Mouse (Mus musculus) lung, embryonic 15.5 days (tissue): ENCODE results near the gene Rinl. TPM values are rescaled to one million over a fixed set of nuclear protein-coding genes. Genes with fewer than 3 reads are reported as not detected.

Experiments used
- ATAC-seq: fragments of 200-750 bp; cut with Nextera tagmentation; 2 replicates; pipeline ENCODE4 v1.8.0; 2017; ENCODE audit warnings: moderate number of reproducible peaks, borderline replicate concordance; ENCODE audit not compliant: low FRiP score, low TSS enrichment; ENCODE audit errors: extremely low read depth
- H3K27ac ChIP-seq: fragments of 300-500 bp; sonication (generic); 2 replicates; pipeline ENCODE4 v1.5.1; 2015; ENCODE audit warnings: moderate library complexity, mild to moderate bottlenecking, inconsistent platforms
- H3K27me3 ChIP-seq: fragments of 300-500 bp; sonication (generic); 2 replicates; pipeline ENCODE4 v1.6.1; 2015; ENCODE audit warnings: inconsistent platforms
- H3K36me3 ChIP-seq: fragments of 300-500 bp; sonication (generic); 2 replicates; pipeline ENCODE4 v1.6.1; 2015; ENCODE audit warnings: inconsistent platforms
- H3K4me1 ChIP-seq: fragments of 300-500 bp; sonication (generic); 2 replicates; pipeline ENCODE4 v1.6.1; 2015; ENCODE audit warnings: inconsistent platforms
- H3K4me2 ChIP-seq: fragments of 300-500 bp; sonication (generic); 2 replicates; pipeline ENCODE4 v1.6.1; 2015; ENCODE audit warnings: inconsistent platforms, mild to moderate bottlenecking, moderate library complexity
- H3K4me3 ChIP-seq: fragments of 300-500 bp; sonication (generic); 2 replicates; pipeline ENCODE4 v1.5.1; 2015; ENCODE audit warnings: mild to moderate bottlenecking, inconsistent platforms
- H3K9ac ChIP-seq: fragments of 300-500 bp; sonication (generic); 2 replicates; pipeline ENCODE4 v1.6.1; 2015; ENCODE audit warnings: inconsistent platforms
- H3K9me3 ChIP-seq: fragments of 300-500 bp; sonication (generic); 2 replicates; pipeline ENCODE4 v1.6.1; 2016; ENCODE audit warnings: inconsistent platforms
- WGBS: fragments of 180-500 bp; shearing (Covaris S2); methylation state at CpG from one replicate; pipeline ENCODE4 v1.1.7; 2015; 5-methylcytosine and 5-hydroxymethylcytosine counted together
- polyA plus RNA-seq: library from polyadenylated mRNA; unstranded; fragments of >200 nt; fragmentation: Nextera tagmentation; extraction: Ambion mirVana; gene quantifications from 2 replicates; pipeline ENCODE4 v1.2.1, GENCODE M21; 2015

Rinl gene
- polyA plus RNA-seq, result 7.1 and 8.8 TPM in 2 replicates

DNA sequence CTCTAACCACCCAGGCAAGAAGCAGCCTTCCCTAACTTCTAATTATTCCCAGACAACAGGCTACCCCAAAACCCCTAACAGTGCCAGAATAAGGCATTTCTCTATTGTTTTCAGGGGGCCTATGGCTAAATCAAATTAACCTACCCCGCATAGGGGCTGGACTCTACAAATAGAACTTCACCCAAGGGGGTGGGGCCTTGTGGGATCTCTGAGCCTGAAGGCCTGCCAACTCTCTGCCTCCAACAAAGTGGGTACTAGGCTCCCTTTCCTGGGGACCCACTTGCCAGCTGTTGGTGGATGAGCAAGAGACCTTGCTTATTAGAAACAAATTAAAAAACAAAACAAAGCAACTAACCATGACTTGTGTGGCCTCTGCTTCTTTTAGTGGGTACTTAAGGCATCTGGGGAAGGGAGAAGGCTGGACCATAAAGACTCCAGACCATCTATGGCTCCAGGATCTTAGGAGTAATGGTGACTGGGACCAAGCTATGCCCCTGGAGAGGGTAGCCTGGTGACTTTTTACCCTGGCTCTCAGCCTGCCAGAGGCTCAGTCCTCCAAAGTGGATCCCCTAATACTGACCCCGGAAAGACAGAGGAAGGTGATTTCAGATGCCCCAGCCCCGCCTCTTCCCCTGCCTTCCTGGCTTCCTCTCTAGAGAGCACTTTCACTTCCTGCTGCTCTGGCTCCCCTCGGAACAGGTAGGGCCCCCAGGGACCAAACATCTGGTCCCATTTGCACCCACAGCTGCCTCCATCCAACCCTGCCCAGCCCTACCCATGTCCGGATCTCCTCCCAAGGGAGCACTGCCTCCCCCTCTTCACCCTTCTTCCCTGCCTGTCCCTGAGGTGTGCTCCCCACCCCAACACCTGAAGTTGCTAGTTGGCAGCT is at the start of gene Rinl:
Rinl (plus strand) TSS at position 663 of the 889 bp plus-strand sequence.
- peaks cover 11% of the 10 kb centered on the region; the same call in 1 of the 2 replicates for H3K4me1 ChIP-seq
- no peak within 1 kb of the TSS for H3K4me3 ChIP-seq
- H3K9me3 ChIP-seq, result no peaks in the 10 kb centered on the region
- H3K9ac ChIP-seq, result no peak within 1 kb of the TSS
- no peak within 1 kb of the TSS for H3K4me2 ChIP-seq
- WGBS, result 56% methylated on average over 5 of the region's 5 CpGs
- no peaks in the 10 kb centered on the region for H3K27me3 ChIP-seq
- ATAC-seq, result no peak
- H3K36me3 ChIP-seq, result no peaks in the 10 kb centered on the region
- H3K27ac ChIP-seq, result no peak within 1 kb of the TSS

DNA sequence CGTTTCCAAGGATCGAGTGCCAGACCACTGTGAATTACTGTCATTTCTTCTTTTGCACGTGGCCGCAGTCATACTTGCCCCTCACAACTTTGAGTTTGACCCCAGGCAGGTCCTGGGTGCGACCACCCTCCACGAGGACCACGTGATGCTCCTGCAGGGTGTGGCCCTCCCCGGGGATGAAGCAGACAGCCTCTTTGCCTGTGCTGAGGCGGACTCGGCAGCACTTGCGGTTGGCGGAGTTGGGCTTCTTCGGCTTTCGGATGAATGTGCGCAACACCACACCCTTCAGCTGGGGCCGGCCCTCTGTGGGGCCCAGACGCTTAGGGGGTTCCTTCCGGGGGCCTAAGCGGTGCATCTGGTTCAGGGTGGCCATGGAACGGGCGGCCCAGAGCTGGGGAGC is 48.9 kb upstream of the Rinl start:
- Histone ChIP-seq H3K9me3 (no peaks in the 10 kb centered on the region), H3K4me2 (no peak overlapping the region), H3K4me3 (no peak overlapping the region), H3K9ac (no peak overlapping the region), H3K27me3 (no peaks in the 10 kb centered on the region), H3K36me3 (peaks cover 33% of the 10 kb centered on the region), H3K27ac (no peak overlapping the region), H3K4me1 (peaks cover 17% of the 10 kb centered on the region)
- 93% methylated on average over 21 of the region's 21 CpGs for WGBS
- no peak for ATAC-seq

DNA sequence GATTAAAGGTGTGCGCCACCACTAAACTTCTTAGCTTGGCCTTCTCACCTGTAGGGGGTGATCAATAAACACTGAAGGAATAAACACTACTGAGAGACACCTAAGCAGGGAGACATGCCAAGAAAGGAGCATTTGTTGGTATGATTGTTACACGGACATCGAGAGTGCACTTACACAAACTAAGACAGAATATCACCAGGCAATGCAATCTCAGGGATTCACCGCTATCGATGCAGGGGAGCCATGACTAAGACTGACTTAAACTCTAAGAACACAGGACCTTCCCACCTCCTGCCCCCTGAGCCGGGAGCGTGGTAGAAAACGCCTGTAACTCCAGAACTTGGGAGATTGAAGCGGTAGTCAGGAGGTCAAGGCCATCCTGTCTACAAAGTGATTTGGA is 47.8 kb upstream of the Rinl start:
- WGBS, result 27% methylated on average over 9 of the region's 9 CpGs
- peak overlapping the region; percentile 37; the same call in 1 of the 2 replicates for H3K27ac ChIP-seq
- peak overlapping the region; percentile 77 for H3K4me2 ChIP-seq
- H3K4me1 ChIP-seq, result peaks cover 17% of the 10 kb centered on the region
- peak overlapping the region; percentile 82 for H3K9ac ChIP-seq
- ATAC-seq, result no peak
- no peaks in the 10 kb centered on the region for H3K27me3 ChIP-seq
- no peaks in the 10 kb centered on the region for H3K9me3 ChIP-seq
- H3K4me3 ChIP-seq, result peak overlapping the region; percentile 79
- peaks cover 33% of the 10 kb centered on the region for H3K36me3 ChIP-seq

DNA sequence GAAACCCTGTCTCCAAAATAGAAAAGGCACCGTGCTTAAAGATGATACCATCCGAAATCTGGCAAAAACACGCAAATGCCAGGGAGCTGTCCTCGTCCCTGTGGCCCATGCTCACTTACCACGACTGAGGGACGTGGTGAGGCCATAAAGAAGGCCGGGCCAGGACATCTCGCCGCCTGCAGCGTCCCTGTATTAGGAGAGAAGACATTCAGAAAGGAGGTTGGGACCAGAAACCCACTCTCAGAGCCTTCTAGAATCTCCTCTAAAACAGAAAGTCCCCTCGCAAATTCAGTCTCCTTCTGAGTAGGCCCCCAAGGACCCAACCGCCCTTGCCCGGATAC is 47.4 kb upstream of the Rinl start:
- H3K27ac ChIP-seq, result peak overlapping the region; percentile 37; the same call in 1 of the 2 replicates
- H3K36me3 ChIP-seq, result peaks cover 33% of the 10 kb centered on the region
- 1% methylated on average over 13 of the region's 13 CpGs for WGBS
- peak overlapping the region; percentile 82 for H3K9ac ChIP-seq
- H3K9me3 ChIP-seq, result no peaks in the 10 kb centered on the region
- H3K4me2 ChIP-seq, result peak overlapping the region; percentile 77
- ATAC-seq, result peak; percentile 7; the same call in 1 of the 2 replicates
- H3K4me3 ChIP-seq, result peak overlapping the region; percentile 79
- H3K4me1 ChIP-seq, result peaks cover 17% of the 10 kb centered on the region
- no peaks in the 10 kb centered on the region for H3K27me3 ChIP-seq

DNA sequence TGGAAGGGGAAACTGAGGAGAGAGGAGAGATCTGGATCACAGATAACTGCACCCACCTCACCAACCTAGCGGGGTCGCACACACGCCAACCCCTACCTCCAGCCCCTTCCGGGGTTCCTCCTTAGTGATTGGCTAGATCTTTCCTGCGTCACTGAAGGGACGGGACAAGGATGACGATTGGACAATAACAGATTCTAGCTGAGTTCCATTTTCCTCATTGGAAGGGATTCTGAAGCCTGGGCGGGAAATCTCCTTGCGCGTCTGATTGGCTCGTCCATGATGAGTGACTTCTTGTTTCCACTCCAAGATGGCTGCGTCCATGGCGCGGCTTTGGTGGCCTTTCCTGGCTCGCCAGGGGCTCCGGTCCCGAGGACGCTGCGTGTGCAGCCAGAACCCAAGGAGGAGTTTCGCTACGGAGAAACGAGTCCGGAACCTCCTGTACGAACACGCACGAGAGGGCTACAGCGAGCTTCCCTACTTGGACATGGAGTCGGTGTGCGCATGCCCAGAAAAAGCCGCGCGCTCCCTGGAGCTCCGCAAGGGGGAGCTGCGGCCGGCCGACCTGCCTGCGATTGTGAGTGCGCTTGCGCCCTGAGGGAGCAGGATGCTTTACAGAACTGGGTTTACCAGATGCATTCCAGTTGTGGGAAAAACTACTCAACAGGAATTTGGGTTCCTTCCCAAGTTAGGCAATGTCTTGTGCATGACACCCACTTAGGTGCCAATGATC is 46.9 kb upstream of the Rinl start, which contains the start of the genes Mrps12 and Sars2:
Mrps12 (minus strand) TSS at position 112 of the 730 bp plus-strand sequence.
Sars2 (plus strand) TSS at position 284 of the 730 bp plus-strand sequence.
- no peaks in the 10 kb centered on the region for H3K27me3 ChIP-seq
- ATAC-seq, result peak; percentile 98
- peak within 1 kb of the TSS; percentile 77 for H3K4me2 ChIP-seq
- H3K4me1 ChIP-seq, result peaks cover 17% of the 10 kb centered on the region
- peaks cover 35% of the 10 kb centered on the region for H3K36me3 ChIP-seq
- WGBS, result under 1% methylated on average over 39 of the region's 39 CpGs
- H3K27ac ChIP-seq, result peak within 1 kb of the TSS; percentile 92
- H3K4me3 ChIP-seq, result peak within 1 kb of the TSS; percentile 79
- no peaks in the 10 kb centered on the region for H3K9me3 ChIP-seq
- peak within 1 kb of the TSS; percentile 82 for H3K9ac ChIP-seq

DNA sequence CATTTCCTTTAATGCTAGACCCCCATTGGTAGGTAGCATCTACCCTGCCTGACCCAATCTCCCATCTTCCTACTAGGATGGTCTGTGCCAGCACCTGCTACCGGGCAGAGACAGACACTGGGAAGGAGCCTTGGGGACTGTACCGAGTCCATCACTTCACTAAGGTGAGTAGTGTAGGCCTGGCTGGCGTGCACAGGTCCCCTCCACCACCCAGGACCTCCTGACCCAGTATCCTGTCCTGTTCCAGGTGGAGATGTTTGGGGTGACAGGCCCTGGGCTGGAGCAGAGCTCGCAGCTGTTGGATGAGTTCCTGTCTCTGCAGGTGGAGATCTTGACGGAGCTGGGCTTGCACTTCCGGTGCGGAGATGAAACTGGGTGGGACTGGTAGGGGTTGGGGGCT is 38.8 kb upstream of the Rinl start:
- no peak overlapping the region for H3K9ac ChIP-seq
- peak; percentile 15; the same call in 1 of the 2 replicates for ATAC-seq
- H3K36me3 ChIP-seq, result peaks cover 18% of the 10 kb centered on the region
- H3K27me3 ChIP-seq, result no peaks in the 10 kb centered on the region
- H3K4me2 ChIP-seq, result no peak overlapping the region
- no peaks in the 10 kb centered on the region for H3K9me3 ChIP-seq
- H3K4me1 ChIP-seq, result no peaks in the 10 kb centered on the region
- H3K27ac ChIP-seq, result no peak overlapping the region
- WGBS, result 90% methylated on average over 7 of the region's 7 CpGs
- H3K4me3 ChIP-seq, result no peak overlapping the region

DNA sequence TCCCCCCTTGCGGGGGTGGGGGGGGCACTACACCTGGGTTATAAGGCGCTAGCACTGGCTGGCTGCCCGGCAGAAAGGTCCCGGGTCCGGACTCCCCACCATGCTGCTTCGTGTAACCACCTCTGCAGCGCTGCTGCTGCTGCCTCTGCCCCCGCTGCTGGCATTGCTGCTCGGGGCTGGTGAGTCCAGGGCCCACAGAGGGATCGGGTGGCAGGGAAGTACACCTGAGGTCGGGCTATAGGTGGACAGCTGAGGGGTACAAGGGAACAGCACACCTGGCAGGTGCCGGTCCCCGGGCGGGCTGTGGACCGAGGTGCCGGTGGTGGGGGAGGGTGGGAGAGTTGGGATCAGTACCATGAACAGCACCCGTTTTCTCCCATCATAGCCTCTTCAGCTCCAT is 32.7 kb upstream of the Rinl start, which contains the start of gene Ccer2:
Ccer2 (plus strand) TSS at position 96 of the 400 bp plus-strand sequence.
- Histone ChIP-seq H3K4me3 (no peak within 1 kb of the TSS), H3K36me3 (peaks cover 16% of the 10 kb centered on the region; the same call in 1 of the 2 replicates), H3K4me1 (0 out of 2 replicates have a peak, but pooled peaks cover 7% of the 10 kb centered on the region), H3K27ac (no peak within 1 kb of the TSS), H3K9ac (no peak within 1 kb of the TSS), H3K9me3 (no peaks in the 10 kb centered on the region), H3K27me3 (peaks cover 15% of the 10 kb centered on the region), H3K4me2 (no peak within 1 kb of the TSS)
- WGBS, result 1% methylated on average over 17 of the region's 17 CpGs
- no peak for ATAC-seq

DNA sequence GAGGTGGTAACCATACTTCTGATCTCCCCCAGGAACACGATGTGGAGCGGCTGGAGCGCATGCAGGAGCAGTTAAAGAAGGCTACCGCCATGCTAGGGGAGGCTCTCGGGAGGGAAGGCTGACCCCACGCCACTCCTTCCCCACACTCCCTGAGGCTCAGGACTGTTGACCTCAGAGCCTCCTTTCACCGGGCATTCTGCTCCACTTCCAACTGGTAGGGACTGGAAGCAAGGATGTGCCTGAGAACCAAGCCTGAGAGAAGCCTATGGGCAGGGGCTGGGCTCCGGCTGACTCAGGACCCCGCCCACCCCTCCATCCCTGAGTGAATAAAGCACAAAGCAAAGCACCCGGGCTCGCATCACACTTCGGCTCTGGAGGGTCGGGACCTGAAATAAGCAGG is 30.1 kb upstream of the Rinl start:
- Histone ChIP-seq H3K27me3 (peaks cover 15% of the 10 kb centered on the region), H3K4me3 (no peak overlapping the region), H3K4me2 (no peak overlapping the region), H3K4me1 (0 out of 2 replicates have a peak, but pooled peaks cover 7% of the 10 kb centered on the region), H3K9me3 (no peaks in the 10 kb centered on the region), H3K27ac (no peak overlapping the region), H3K36me3 (peaks cover 25% of the 10 kb centered on the region; the same call in 1 of the 2 replicates), H3K9ac (no peak overlapping the region)
- no peak for ATAC-seq
- 87% methylated on average over 13 of the region's 13 CpGs for WGBS

DNA sequence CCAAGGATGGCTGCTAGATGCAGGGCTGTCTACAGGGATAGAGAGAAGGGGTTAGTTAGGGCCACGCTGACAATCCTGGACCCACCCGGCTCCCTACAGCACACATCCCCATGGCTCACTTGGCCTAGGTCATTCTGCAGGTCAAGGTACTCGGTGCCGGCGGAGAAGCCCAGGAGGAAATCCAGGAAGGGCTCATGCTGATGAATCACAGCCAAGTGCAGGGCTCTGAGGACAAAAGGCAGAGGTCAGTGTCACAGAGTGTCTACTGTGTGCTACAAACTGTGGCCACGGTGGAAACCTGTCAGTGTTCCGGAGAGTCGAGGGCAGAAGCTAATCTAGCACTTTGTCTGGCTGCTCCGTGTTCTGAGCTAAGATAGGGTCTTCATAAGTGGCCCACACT is 26.9 kb upstream of the Rinl start:
- H3K4me1 ChIP-seq, result peaks cover 8% of the 10 kb centered on the region
- no peak overlapping the region for H3K4me3 ChIP-seq
- no peak for ATAC-seq
- no peaks in the 10 kb centered on the region for H3K27me3 ChIP-seq
- no peak overlapping the region for H3K4me2 ChIP-seq
- 84% methylated on average over 9 of the region's 9 CpGs for WGBS
- H3K27ac ChIP-seq, result no peak overlapping the region
- H3K9me3 ChIP-seq, result no peaks in the 10 kb centered on the region
- H3K36me3 ChIP-seq, result peaks cover 25% of the 10 kb centered on the region; the same call in 1 of the 2 replicates
- no peak overlapping the region for H3K9ac ChIP-seq

DNA sequence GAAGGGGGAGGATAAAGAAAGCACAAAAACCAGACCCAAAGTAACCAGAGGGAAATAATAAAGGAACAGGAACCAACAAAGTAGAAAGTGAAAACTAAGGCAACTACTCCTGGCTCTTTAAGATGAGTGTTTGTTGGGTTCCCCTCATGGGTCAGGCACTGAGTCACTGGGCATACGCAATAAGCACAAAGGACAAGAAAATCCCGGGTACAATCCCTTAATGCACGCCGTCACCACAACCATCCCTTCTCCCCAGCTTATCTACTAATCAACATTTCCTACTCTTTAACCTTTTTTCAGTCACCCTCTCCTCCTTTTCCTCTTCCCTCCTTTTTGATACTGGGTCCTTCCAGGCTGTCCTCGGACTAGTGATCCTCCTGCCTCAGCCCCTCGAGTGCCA is 23.6 kb upstream of the Rinl start:
- no peak overlapping the region for H3K9ac ChIP-seq
- no peak overlapping the region for H3K27ac ChIP-seq
- WGBS, result 76% methylated on average over 6 of the region's 6 CpGs
- no peaks in the 10 kb centered on the region for H3K9me3 ChIP-seq
- peak overlapping the region; percentile 63 for H3K4me2 ChIP-seq
- peaks cover 16% of the 10 kb centered on the region; the same call in 1 of the 2 replicates for H3K36me3 ChIP-seq
- ATAC-seq, result no peak
- H3K4me3 ChIP-seq, result peak overlapping the region; percentile 70
- peaks cover 16% of the 10 kb centered on the region for H3K4me1 ChIP-seq
- H3K27me3 ChIP-seq, result no peaks in the 10 kb centered on the region

DNA sequence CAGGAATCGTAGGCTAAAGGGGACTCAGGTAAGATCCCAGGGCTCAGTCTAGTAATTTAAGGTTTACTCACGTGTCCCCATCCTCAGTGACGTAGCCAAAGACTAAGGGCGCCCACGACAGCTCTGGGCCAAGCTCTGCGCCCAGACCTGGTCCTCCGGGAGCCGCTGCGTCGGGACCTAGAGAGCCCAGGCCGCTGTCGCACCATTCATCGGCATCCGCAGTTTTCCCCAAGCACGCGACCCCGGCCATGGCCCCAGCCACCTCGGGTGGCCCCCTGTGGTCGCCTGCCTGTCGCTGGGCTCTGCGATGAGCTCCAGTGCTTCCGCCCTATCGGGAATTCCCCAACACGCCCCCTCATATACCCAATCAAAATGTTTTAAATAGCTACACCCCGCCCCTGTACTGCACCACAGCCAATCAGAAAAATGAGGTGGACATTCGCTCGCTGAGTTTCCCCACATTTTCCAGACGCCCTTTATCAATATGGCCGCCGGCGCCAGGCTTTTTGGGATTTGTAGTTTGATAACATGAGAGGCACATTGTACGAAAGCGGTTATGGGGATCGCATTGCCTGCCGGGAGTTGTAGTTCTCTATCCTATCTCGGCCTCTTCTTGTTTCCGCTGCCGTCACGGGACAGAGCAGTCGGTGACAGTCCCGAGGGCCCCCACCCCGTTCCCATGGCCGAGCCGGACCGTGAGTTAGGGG is 22.4 kb upstream of the Rinl start, which contains the start of gene Sirt2:
Sirt2 (plus strand) TSS at position 563 of the 707 bp plus-strand sequence.
- WGBS, result under 1% methylated on average over 45 of the region's 45 CpGs
- peak; percentile 99 for ATAC-seq

More for the DNA sequence above, 22.4 kb upstream of the Rinl start, which contains the start of gene Sirt2:
- H3K4me2 ChIP-seq, result peak within 1 kb of the TSS; percentile 63
- H3K27me3 ChIP-seq, result no peaks in the 10 kb centered on the region
- no peaks in the 10 kb centered on the region for H3K9me3 ChIP-seq
- H3K4me3 ChIP-seq, result peak within 1 kb of the TSS; percentile 70
- peaks cover 16% of the 10 kb centered on the region for H3K4me1 ChIP-seq
- peaks cover 10% of the 10 kb centered on the region; the same call in 1 of the 2 replicates for H3K36me3 ChIP-seq
- H3K27ac ChIP-seq, result no peak within 1 kb of the TSS
- peak within 1 kb of the TSS; percentile 59 for H3K9ac ChIP-seq
